Mouse (Mus musculus) midbrain, postnatal 0 days (tissue): ENCODE data around the gene Clk1. TPM values are rescaled to one million over a fixed set of nuclear protein-coding genes. Genes with fewer than 3 reads are reported as not detected.

ENCODE experiments used
- ATAC-seq: fragments of 200-750 bp; cut with Nextera tagmentation; 2 replicates; pipeline ENCODE4 v1.8.0; 2017; ENCODE audit warnings: moderate number of reproducible peaks, mild to moderate bottlenecking, moderate TSS enrichment, moderate library complexity; ENCODE audit not compliant: low FRiP score
- DNase-seq: peaks from one replicate; pipeline ENCODE4 v3.0.0-alpha.2; 2015; ENCODE audit warnings: low spot score
- H3K27ac ChIP-seq: fragments of 300-500 bp; sonication (generic); 2 replicates; pipeline ENCODE4 v1.5.1; 2014; ENCODE audit warnings: low read depth, mild to moderate bottlenecking, low read length, mixed read lengths
- H3K27me3 ChIP-seq: fragments of 300-500 bp; sonication (generic); 2 replicates; pipeline ENCODE4 v1.6.1; 2014; ENCODE audit warnings: low read length, control low read depth, mixed read lengths; ENCODE audit not compliant: insufficient read depth
- H3K36me3 ChIP-seq: fragments of 300-500 bp; sonication (generic); 2 replicates; pipeline ENCODE4 v1.6.1; 2014; ENCODE audit warnings: low read length, control low read depth, mixed read lengths; ENCODE audit not compliant: insufficient read depth
- H3K4me1 ChIP-seq: fragments of 300-500 bp; sonication (generic); 2 replicates; pipeline ENCODE4 v1.6.1; 2014; ENCODE audit warnings: mild to moderate bottlenecking, control low read depth, antibody characterized with exemption, low read length, mixed read lengths; ENCODE audit not compliant: insufficient read depth
- H3K4me2 ChIP-seq: fragments of 300-500 bp; sonication (generic); 2 replicates; pipeline ENCODE4 v1.6.1; 2014; ENCODE audit warnings: low read depth, mild to moderate bottlenecking, low read length, mixed read lengths; ENCODE audit not compliant: poor library complexity, severe bottlenecking
- H3K4me3 ChIP-seq: fragments of 300-500 bp; sonication (generic); 2 replicates; pipeline ENCODE4 v1.5.1; 2014; ENCODE audit warnings: low read depth, mild to moderate bottlenecking, low read length, moderate library complexity
- H3K9ac ChIP-seq: fragments of 300-500 bp; sonication (generic); replicated peaks from 2 replicates; pipeline ENCODE4 v1.6.1; 2014; ENCODE audit warnings: mild to moderate bottlenecking, low read length, moderate library complexity, mixed read lengths; ENCODE audit not compliant: poor library complexity, severe bottlenecking
- H3K9me3 ChIP-seq: fragments of 300-500 bp; sonication (generic); 2 replicates; pipeline ENCODE4 v1.6.1; 2016; ENCODE audit warnings: low read length, control low read depth
- CTCF ChIP-seq: IDR thresholded peaks from 2 replicates; pipeline ENCODE4 v1.5.1; 2016; ENCODE audit warnings: antibody characterized with exemption, mild to moderate bottlenecking
- WGBS: fragments of 180-500 bp; shearing (Covaris S2); extraction: QIAGEN DNeasy Blood & Tissue Kit; methylation state at CpG from one replicate; pipeline ENCODE4 v1.1.7; 2014; 5-methylcytosine and 5-hydroxymethylcytosine counted together
- polyA plus RNA-seq: library from polyadenylated mRNA; unstranded; fragments of >200 nt; fragmentation: Nextera tagmentation; extraction: Ambion mirVana; gene quantifications from 2 replicates; pipeline ENCODE4 v1.2.1, GENCODE M21; 2015
- total RNA-seq: library from RNA; depleted of rRNA; stranded (reverse); fragments of >200 nt; gene quantifications from 2 replicates; pipeline ENCODE4 v1.2.3, GENCODE M21; 2014

Gene Clk1
- total and polyA plus RNA-seq, 2 experiments from 2014 or later = 85.5 to 114 TPM

- Histone ChIP-seq H3K27ac (peak overlapping the region; percentile 87), H3K27me3 (no peaks in the 10 kb centered on the region), H3K9ac (peak overlapping the region; percentile 83), H3K4me1 (peaks cover 7% of the 10 kb centered on the region; the same call in 1 of the 2 replicates), H3K36me3 (peaks cover 14% of the 10 kb centered on the region; the same call in 1 of the 2 replicates), H3K9me3 (no peaks in the 10 kb centered on the region), H3K4me2 (peak overlapping the region; percentile 58), H3K4me3 (peak overlapping the region; percentile 66)
- ATAC-seq = no peak
- no peak for TF ChIP-seq CTCF
- DNase-seq = no peak
- WGBS = 11% methylated on average over 10 of the region's 10 CpGs
These were observed 20.8 kb upstream of the Clk1 start for GRCm38 (mm10) chr1:58444691-58445090.

- ATAC-seq (no peak), DNase-seq (no peak)
- Histone ChIP-seq H3K9me3 (no peaks in the 10 kb centered on the region), H3K9ac (no peak overlapping the region), H3K36me3 (peaks cover 9% of the 10 kb centered on the region), H3K27me3 (no peaks in the 10 kb centered on the region), H3K27ac (no peak overlapping the region), H3K4me1 (no peaks in the 10 kb centered on the region; the same call in 1 of the 2 replicates), H3K4me2 (no peak overlapping the region; the same call in 1 of the 2 replicates), H3K4me3 (no peak overlapping the region)
- TF ChIP-seq CTCF = no peak
- WGBS = 81% methylated on average over 3 of the region's 3 CpGs
These were observed 685 bp upstream of the Clk1 start for GRCm38 (mm10) chr1:58424551-58424950.

GRCm38 (mm10) chr1:58422879-58423278 lies 987 bp downstream of the Clk1 start:
- Histone ChIP-seq H3K9me3 (no peaks in the 10 kb centered on the region), H3K27me3 (no peaks in the 10 kb centered on the region), H3K4me2 (peak overlapping the region; percentile 69), H3K9ac (peak overlapping the region; percentile 100), H3K4me3 (peak overlapping the region; percentile 96), H3K4me1 (no peaks in the 10 kb centered on the region; the same call in 1 of the 2 replicates), H3K27ac (peak overlapping the region; percentile 100), H3K36me3 (peaks cover 14% of the 10 kb centered on the region)
- no peak for TF ChIP-seq CTCF
- DNase-seq (peak; percentile 83), ATAC-seq (peak; percentile 65)
- WGBS = 5% methylated on average over 13 of the region's 13 CpGs

- H3K27me3 ChIP-seq = no peaks in the 10 kb centered on the region
- H3K4me2 ChIP-seq = 0 out of 2 replicates have a peak overlapping the region, but pooled peaks have one; percentile 9
- H3K27ac ChIP-seq = no peak overlapping the region
- ATAC-seq (no peak), DNase-seq (no peak)
- H3K4me3 ChIP-seq = no peak overlapping the region
- no peak for TF ChIP-seq CTCF
- peaks cover 29% of the 10 kb centered on the region for H3K36me3 ChIP-seq
- H3K4me1 ChIP-seq = no peaks in the 10 kb centered on the region; the same call in 1 of the 2 replicates
- H3K9ac ChIP-seq = no peak overlapping the region
- H3K9me3 ChIP-seq = no peaks in the 10 kb centered on the region
- WGBS = 59% methylated on average over 7 of the region's 7 CpGs
These were observed 2.9 kb downstream of the Clk1 start for GRCm38 (mm10) chr1:58420961-58421360.

- H3K27ac ChIP-seq = no peak overlapping the region
- no peaks in the 10 kb centered on the region for H3K27me3 ChIP-seq
- H3K4me3 ChIP-seq = no peak overlapping the region
- no peak for TF ChIP-seq CTCF
- H3K36me3 ChIP-seq = peaks cover 35% of the 10 kb centered on the region
- H3K9ac ChIP-seq = no peak overlapping the region
- ATAC-seq = no peak
- H3K4me1 ChIP-seq = no peaks in the 10 kb centered on the region; the same call in 1 of the 2 replicates
- no peaks in the 10 kb centered on the region for H3K9me3 ChIP-seq
- no peak for DNase-seq
- H3K4me2 ChIP-seq = no peak overlapping the region
- WGBS = 79% methylated on average over 10 of the region's 10 CpGs
These were observed 3.8 kb downstream of the Clk1 start for GRCm38 (mm10) chr1:58420032-58420431.

- Histone ChIP-seq H3K27ac (no peak overlapping the region), H3K4me2 (no peak overlapping the region), H3K9me3 (no peaks in the 10 kb centered on the region), H3K27me3 (no peaks in the 10 kb centered on the region), H3K36me3 (peaks cover 64% of the 10 kb centered on the region), H3K9ac (no peak overlapping the region), H3K4me1 (no peaks in the 10 kb centered on the region), H3K4me3 (no peak overlapping the region)
- TF ChIP-seq CTCF = no peak
- DNase-seq (no peak), ATAC-seq (no peak)
- WGBS = 88% methylated on average over 2 of the region's 2 CpGs
These were observed 7.8 kb downstream of the Clk1 start for GRCm38 (mm10) chr1:58416048-58416447.
